Mouse (Mus musculus) splenic B cell, adult 2 months (primary cell): ENCODE measurements around the gene 4930407I10Rik.

Experiments
- DNase-seq: peaks from one replicate; pipeline ENCODE4 v3.0.0-alpha.2; 2011; ENCODE audit warnings: low read depth, low spot score
- H3K27me3 ChIP-seq: 2 replicates; pipeline ENCODE4 v1.6.1; 2012; ENCODE audit warnings: mild to moderate bottlenecking, low read length, moderate library complexity, mixed read lengths; ENCODE audit not compliant: control insufficient read depth, poor library complexity, insufficient read depth, severe bottlenecking
- H3K36me3 ChIP-seq: 2 replicates; pipeline ENCODE4 v1.6.1; 2012; ENCODE audit warnings: mild to moderate bottlenecking, low read length, moderate library complexity, mixed read lengths; ENCODE audit not compliant: control insufficient read depth, poor library complexity, insufficient read depth, severe bottlenecking

4930407I10Rik gene

DNA sequence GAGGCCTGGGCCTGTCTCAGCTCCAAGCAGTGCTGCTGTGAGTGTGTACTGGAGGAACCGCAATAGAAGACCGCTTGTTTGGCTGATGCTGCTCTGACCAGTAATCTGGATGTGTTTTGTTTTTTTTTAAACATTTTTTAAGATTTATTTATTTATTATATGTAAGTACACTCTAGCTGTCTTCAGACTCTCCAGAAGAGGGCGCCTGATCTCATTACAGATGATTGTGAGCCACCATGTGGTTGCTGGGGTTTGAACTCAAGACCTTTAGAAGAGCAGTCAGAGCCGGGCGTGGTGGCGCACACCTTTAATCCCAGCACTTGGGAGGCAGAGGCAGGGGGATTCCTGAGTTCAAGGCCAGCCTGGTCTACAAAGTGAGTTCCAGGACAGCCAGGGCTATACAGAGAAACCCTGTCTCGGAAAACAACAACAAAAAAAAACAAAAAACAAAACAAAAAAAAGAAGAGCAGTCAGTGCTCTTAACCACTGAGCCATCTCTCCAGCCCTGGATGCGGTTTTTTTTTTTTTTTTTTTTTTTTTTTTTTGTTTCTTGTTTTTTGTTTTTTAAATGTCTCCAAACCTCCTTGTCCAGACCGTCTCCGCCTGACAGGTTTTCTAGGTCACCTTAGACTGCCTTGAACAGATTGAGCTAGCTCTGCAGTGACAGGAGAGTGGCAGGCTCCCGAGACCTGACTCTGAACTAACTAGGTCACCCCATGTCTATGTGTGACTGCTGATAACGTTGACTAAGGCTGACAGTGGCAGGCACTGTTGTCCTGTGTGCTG lies 22.9 kb upstream of the 4930407I10Rik start:
- peak; percentile 72 for DNase-seq
- H3K27me3 ChIP-seq: no peaks in the 10 kb centered on the region
- no peaks in the 10 kb centered on the region; the same call in 1 of the 2 replicates for H3K36me3 ChIP-seq

DNA sequence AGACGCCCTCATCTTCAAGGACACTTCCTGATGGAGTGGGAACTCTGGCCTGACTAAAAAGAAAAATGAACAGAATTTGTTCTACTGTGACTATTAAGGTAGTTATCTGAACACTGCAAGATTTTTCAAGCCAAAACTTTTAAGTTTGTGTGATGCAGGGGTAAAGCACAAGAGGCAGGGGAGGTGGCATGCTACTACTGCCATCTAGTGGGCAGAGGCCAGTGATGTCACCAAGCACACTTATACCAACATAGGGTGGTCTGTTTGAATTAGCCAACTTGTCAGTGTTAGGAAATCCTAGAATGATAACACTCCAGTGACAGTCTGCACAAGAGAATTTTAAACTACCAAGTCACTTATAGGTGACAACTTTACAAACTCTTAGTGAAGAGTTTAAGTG lies 18.3 kb upstream of the 4930407I10Rik start:
- Histone ChIP-seq H3K36me3 (peaks cover 4% of the 10 kb centered on the region; the same call in 1 of the 2 replicates), H3K27me3 (no peaks in the 10 kb centered on the region)
- DNase-seq: peak; percentile 80

DNA sequence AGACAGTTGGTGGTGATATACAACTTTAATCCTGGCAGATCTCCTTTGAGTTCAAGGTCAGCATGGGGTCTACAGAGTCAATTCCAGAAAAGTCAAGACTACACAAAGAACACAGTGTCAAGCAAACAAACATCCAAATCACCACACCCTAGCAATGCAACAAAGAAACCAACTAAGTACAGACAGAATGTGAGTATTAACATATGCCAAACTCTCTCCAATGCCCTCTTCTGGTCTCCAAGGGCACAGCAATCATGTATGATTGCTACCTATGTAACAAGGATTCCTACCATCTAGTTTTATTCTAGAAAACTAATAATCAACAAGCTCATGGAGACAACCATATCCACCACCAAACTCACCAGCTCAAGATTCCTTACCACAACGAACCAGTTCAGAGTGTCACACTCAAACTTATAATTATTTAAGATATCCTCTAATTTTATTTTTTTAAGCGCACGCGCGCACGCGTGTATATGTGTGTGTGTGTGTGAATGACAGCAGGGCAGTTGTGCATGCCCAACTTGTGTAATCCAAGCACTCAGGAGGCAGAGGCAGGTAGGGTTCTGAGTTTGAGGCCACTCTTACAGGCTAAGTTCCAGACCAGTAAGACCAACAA lies 14.7 kb upstream of the 4930407I10Rik start:
- Histone ChIP-seq H3K27me3 (no peaks in the 10 kb centered on the region), H3K36me3 (peaks cover 4% of the 10 kb centered on the region; the same call in 1 of the 2 replicates)
- peak; percentile 62 for DNase-seq

DNA sequence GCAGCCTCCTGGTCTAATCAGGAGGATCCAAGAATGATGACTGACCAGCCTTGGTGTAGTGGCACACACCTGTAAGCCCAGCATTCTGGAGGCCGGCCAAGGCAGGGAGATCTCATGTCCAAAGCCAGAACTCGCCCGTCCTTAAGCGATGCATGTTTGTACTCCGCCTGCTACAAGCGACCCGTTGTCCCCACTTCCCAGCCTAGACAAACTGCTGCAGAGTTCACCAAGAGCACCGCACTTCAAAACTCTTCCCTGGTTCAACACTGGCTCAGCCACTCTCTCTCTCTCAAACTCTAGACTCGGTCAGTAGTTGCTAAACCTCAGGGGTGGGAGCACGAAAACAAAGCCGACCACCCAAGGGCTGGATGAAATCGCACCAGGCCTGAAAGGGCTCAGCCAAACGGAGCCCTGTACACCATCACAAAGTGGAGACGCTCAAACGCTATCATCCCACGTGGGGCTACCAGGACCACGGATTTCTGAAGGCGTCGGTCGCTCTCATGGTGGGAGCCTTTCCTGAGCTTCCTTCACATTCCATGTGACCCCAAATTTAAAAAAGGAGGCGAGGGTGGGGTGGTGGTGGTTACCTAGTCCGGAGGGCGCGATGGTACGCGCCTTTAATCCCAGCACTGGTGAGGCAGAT lies 12.6 kb upstream of the 4930407I10Rik start:
- no peak for DNase-seq
- Histone ChIP-seq H3K36me3 (peaks cover 4% of the 10 kb centered on the region; the same call in 1 of the 2 replicates), H3K27me3 (no peaks in the 10 kb centered on the region)

DNA sequence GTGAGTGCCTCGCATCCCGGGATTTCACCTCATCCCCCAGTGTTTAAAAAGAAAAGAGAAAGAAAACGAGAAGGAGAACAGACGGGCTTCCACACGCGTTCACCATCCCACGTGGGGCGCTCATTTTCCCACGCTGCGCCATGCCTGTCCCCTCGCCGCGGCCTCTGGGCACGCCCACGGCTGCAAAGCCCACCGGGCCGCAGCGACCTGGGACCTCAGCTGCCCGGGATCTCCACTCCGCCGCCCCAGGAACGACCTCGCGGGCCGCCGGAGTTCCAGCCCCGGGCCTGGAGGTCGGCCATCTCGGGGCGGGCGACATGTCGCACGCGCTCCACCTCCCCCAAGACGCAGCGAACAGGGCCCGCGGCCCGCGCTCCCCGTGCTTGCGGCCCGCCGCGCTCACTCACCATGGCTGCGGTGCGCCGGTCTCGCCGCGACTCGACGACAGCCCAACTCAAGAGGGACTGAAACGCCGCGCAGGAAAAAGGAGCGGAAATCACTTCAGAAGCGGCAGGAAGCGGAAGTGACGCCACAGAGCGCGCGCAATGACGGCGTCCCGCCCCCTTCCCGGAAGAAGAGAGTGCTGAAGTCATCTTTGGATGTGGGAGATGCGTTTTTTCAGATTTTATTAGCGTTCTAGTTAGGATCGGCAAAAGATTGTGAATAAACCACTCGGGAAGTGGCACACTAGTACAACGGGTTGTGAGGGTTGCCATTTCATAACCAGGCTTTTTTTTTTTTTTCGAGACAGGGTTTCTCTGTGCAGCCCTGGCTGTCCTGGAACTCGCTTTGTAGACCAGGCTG lies 11.7 kb upstream of the 4930407I10Rik start, which contains the start of gene Snu13:
Gene Snu13, minus strand, starts transcription at position 519 of the 804 bp plus-strand sequence.
- peak; percentile 92 for DNase-seq
- Histone ChIP-seq H3K36me3 (peaks cover 4% of the 10 kb centered on the region; the same call in 1 of the 2 replicates), H3K27me3 (no peaks in the 10 kb centered on the region)

DNA sequence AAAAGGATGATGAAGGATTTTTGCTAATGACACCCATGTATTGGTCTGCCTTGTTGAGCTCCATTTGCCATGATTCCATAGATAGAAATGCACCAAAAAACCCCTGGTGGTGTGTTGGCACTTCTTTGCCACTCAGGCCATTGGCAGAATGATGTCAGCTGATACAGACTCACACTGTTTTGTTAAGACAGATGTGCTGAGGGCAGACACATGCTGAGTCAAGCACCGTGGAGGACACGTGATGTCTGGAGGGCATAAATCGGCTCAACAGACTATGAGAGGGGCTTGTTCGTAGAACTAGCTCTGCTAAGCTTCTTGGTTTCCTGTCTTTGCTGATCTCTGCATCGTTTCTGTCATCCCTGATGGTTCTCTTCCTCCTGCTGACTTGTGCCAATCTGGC lies 6.4 kb upstream of the 4930407I10Rik start:
- no peak for DNase-seq
- H3K27me3 ChIP-seq: no peaks in the 10 kb centered on the region
- H3K36me3 ChIP-seq: no peaks in the 10 kb centered on the region

DNA sequence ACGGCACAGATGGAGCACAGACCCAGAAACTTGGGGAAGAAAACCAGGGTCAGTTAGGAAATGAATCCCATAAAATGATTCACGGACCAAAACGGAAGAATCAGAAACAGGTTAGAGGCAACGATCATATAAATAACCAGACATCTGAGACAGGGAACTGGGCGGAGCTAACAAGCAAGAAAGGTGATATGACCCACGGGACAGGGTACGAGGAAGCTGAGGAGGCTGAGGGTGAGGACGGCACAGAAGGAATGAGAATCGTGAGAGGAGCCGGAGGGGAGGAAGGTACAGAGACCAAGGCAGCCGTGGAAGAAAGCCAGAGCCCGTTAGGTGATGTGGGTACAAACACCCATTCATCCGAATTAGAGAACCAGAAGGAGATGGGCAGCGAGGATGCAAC lies 5.0 kb downstream of the 4930407I10Rik start:
- no peaks in the 10 kb centered on the region for H3K36me3 ChIP-seq
- H3K27me3 ChIP-seq: no peaks in the 10 kb centered on the region
- no peak for DNase-seq

DNA sequence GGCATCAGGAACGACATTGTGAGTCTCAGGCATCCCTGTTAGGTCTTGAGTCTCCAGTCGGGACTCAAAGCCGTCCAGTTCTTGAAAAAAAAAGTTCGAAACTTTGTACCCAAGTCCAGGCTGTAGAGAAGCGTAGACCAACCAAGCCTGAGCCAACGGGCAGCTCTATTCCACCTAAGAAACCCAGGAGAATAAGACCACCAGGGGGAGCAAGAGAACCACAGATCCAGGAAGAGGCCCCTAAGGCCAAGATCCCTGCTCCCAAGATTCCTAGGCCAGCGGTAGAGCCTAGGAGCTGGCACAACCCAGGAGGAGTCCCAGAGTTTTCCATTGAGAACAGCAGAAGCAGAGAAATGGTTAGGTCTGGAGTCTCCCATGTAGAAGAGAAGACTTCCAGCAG lies 6.6 kb downstream of the 4930407I10Rik start:
- H3K27me3 ChIP-seq: no peaks in the 10 kb centered on the region
- DNase-seq: peak; percentile 81
- H3K36me3 ChIP-seq: no peaks in the 10 kb centered on the region

DNA sequence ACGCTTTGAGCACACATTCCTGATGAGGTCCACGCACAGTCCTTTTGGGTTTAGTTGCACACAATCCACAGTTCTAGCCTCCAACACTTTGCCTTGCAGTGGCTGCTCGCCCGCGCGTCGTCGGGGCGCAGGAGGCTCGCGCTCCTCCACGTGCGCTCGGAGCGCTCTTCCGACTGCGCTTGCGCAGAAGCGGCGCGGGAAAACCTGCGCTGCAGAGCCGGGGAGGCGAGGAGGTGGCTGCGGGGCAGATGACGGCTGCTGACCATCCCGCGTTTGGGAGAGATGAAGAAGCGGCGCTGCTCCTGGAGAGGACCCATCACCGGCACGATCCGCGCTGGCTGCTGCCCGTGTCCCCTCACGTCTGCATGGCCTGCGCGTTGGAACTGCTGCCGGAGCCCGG lies 10.9 kb downstream of the 4930407I10Rik start, which contains the start of gene Mei1:
Gene Mei1, plus strand, starts transcription at position 99 of the 400 bp plus-strand sequence.
- H3K36me3 ChIP-seq: no peaks in the 10 kb centered on the region
- H3K27me3 ChIP-seq: no peaks in the 10 kb centered on the region
- no peak for DNase-seq

DNA sequence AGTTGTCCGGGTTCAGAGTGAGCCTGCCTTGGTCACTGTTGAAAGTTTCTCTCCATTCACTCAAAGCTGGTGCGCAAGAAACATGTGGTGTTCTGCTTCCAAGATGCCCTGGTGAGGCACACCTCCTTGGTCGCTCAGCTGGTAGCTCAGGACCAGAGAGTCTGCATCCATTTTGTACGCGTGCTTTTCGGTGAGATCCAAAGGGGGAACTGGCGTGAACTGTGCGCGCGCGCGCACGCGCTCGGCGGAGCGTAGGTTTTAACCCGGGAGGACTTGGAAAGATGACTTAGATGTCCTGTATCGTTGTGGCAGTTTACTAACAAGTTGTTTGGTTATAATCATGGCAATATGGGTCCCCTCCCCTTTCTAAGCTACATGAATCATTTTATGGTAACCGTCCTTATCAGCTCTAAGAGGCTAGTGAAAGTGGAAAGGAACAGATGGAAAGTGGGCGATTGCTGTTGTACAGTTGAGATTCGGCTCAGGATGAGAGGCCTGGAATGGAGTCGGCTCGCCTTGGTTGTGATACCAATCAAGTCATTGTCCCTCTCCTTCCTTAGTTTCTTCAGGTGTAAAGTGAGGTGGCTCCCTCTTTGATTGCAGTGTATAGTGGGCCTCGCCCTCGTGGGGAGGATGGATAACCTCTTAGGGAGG lies 13.0 kb downstream of the 4930407I10Rik start:
- DNase-seq: no peak
- no peaks in the 10 kb centered on the region for H3K36me3 ChIP-seq
- no peaks in the 10 kb centered on the region for H3K27me3 ChIP-seq

DNA sequence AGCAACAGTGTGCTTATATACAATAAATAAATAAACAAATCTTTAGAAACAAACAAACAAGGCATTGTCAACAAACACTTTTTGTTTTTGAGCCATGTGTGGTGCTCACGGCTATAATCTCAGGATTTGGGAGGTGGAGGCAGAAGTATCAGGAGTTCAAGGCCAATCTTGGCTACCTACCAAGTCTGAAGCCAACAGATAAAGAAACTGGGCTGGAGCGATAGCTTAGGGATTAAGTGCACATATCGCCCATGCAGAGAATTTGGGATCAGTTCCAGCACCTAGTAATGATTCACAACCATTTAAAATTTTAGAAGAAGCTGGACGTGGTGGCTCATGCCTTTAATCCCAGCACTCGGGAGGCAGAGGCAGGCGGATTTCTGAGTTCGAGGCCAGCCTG lies 14.5 kb downstream of the 4930407I10Rik start:
- H3K27me3 ChIP-seq: no peaks in the 10 kb centered on the region
- DNase-seq: no peak
- H3K36me3 ChIP-seq: no peaks in the 10 kb centered on the region

DNA sequence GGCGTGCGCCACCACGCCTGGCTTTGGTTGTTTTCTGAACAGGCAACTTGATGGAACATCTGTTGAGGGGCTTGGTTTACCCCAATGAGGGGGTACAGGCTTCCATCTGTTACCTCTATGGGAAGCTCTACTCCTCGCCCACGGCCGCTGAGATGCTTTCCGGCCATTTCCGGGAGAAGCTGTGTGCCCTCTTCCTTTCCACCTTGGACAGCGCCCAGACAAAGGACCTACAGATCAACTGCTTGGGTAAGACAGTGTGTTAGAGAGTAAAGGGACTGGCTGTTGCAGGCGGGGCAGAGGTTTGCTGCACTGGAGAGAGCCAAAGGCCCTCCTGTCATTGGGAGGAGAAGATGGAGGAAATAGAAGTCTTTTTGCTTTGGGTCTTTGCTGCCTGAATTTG lies 20.9 kb downstream of the 4930407I10Rik start:
- H3K36me3 ChIP-seq: no peaks in the 10 kb centered on the region
- no peaks in the 10 kb centered on the region for H3K27me3 ChIP-seq
- no peak for DNase-seq

DNA sequence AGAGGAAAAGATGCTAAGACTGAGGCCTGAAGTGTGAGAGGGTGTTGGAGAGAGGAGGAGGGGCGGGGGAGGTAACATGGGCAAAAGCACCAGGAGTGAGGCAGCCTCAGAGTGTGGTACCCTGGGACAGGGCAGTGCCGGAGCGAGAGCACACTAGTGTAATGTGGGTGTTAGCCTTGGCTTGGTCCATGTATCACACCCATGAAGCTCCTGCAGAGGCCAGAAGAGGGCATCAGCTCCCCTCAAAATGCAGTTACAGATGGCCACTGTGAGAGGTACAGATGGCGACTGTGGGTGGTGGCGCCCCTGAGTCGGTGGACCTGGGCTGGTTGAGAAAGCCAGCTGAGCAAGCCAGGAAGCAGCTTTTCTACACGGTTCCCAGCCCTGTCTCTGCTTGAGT lies 22.2 kb downstream of the 4930407I10Rik start:
- peak; percentile 76 for DNase-seq
- H3K36me3 ChIP-seq: no peaks in the 10 kb centered on the region
- no peaks in the 10 kb centered on the region for H3K27me3 ChIP-seq

DNA sequence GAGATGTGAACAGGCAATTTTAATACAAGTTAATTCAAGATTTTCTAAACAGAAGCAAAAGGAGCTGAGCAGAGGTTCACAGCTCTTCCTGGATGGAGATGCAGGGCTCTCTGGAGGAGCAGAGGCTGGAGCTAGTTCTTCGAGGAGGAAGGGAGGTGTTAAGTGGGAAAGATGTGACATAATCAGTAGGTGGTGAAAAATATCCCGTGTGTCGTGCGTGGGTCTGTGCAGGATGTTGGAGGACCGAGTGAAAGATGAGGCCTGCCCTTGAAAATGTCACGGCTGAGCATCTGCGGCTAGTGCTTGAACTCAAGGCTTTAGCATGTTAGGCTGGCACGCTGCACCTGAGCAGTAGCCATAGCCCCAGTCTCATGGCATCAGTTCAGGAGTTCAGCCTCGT lies 26.7 kb downstream of the 4930407I10Rik start:
- Histone ChIP-seq H3K36me3 (no peaks in the 10 kb centered on the region), H3K27me3 (no peaks in the 10 kb centered on the region)
- no peak for DNase-seq
